Mouse (Mus musculus) lung, embryonic 14.5 days (tissue): ENCODE measurements around the gene Rras. TPM values are rescaled to one million over a fixed set of nuclear protein-coding genes. Genes with fewer than 3 reads are reported as not detected.
A peak's percentile ranks its signal among the peaks of the same experiment; 100 is the strongest.

Experiments
- ATAC-seq: fragments of 200-750 bp; cut with Nextera tagmentation; 2 replicates; pipeline ENCODE4 v1.8.0; 2017; ENCODE audit warnings: mild to moderate bottlenecking, moderate TSS enrichment, moderate library complexity; ENCODE audit not compliant: insufficient read depth
- DNase-seq: peaks from one replicate; pipeline ENCODE4 v3.0.0-alpha.2; 2015
- H3K27ac ChIP-seq: fragments of 300-500 bp; sonication (generic); 2 replicates; pipeline ENCODE4 v1.5.1; 2014; ENCODE audit warnings: low read depth, mild to moderate bottlenecking, moderate library complexity
- H3K27me3 ChIP-seq: fragments of 300-500 bp; sonication (generic); 2 replicates; pipeline ENCODE4 v1.6.1; 2014; ENCODE audit warnings: low read length, control low read depth; ENCODE audit not compliant: insufficient read depth
- H3K36me3 ChIP-seq: fragments of 300-500 bp; sonication (generic); 2 replicates; pipeline ENCODE4 v1.6.1; 2014; ENCODE audit warnings: control low read depth; ENCODE audit not compliant: insufficient read depth
- H3K4me1 ChIP-seq: fragments of 300-500 bp; sonication (generic); 2 replicates; pipeline ENCODE4 v1.6.1; 2014; ENCODE audit warnings: antibody characterized with exemption, control low read depth; ENCODE audit not compliant: insufficient read depth
- H3K4me2 ChIP-seq: fragments of 300-500 bp; sonication (generic); 2 replicates; pipeline ENCODE4 v1.6.1; 2014; ENCODE audit warnings: mild to moderate bottlenecking
- H3K4me3 ChIP-seq: fragments of 300-500 bp; sonication (generic); 2 replicates; pipeline ENCODE4 v1.5.1; 2014; ENCODE audit warnings: low read depth, low read length
- H3K9ac ChIP-seq: fragments of 300-500 bp; sonication (generic); 2 replicates; pipeline ENCODE4 v1.6.1; 2014
- H3K9me3 ChIP-seq: fragments of 300-500 bp; sonication (generic); 2 replicates; pipeline ENCODE4 v1.6.1; 2016; ENCODE audit warnings: low read depth, low read length, control low read depth
- CTCF ChIP-seq: IDR thresholded peaks from 2 replicates; pipeline ENCODE4 v1.5.1; 2016; ENCODE audit warnings: antibody characterized with exemption, low read depth
- WGBS: fragments of 180-500 bp; shearing (Covaris S2); extraction: QIAGEN DNeasy Blood & Tissue Kit; methylation state at CpG from one replicate; pipeline ENCODE4 v1.1.7; 2014; 5-methylcytosine and 5-hydroxymethylcytosine counted together
- polyA plus RNA-seq: library from polyadenylated mRNA; unstranded; fragments of >200 nt; fragmentation: Nextera tagmentation; extraction: Ambion mirVana; gene quantifications from 2 replicates; pipeline ENCODE4 v1.2.1, GENCODE M21; 2014

Gene Rras
- polyA plus RNA-seq, 1 experiment from 2014 or later = 46.2 TPM

DNA sequence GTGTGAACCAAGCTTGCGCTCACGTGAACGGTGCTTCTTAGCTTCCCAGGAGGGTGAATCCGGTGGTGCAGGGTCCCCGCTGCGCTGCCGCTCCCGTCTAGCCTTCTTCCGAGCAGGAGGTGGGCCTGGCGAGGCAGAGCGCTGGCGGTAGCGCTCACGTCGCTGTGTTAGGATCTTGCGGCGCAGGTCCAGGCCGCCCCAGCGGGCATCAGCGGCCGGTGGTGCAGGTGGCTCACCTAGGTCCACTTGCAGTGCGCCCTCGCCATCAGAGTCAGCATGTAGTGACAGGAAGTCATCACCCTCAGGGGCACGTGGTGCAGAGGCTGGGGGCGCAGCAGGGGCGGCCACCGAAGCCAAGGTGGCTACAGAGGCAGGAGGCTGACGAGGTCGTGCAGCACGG lies 9.9 kb upstream of the Rras start:
- ATAC-seq (no peak), DNase-seq (no peak)
- Histone ChIP-seq H3K9me3 (no peaks in the 10 kb centered on the region), H3K36me3 (peaks cover 100% of the 10 kb centered on the region), H3K27me3 (no peaks in the 10 kb centered on the region), H3K4me1 (no peaks in the 10 kb centered on the region), H3K9ac (no peak overlapping the region), H3K4me2 (no peak overlapping the region), H3K4me3 (no peak overlapping the region), H3K27ac (no peak overlapping the region)
- TF ChIP-seq CTCF = no peak
- 91% methylated on average over 30 of the region's 30 CpGs for WGBS

DNA sequence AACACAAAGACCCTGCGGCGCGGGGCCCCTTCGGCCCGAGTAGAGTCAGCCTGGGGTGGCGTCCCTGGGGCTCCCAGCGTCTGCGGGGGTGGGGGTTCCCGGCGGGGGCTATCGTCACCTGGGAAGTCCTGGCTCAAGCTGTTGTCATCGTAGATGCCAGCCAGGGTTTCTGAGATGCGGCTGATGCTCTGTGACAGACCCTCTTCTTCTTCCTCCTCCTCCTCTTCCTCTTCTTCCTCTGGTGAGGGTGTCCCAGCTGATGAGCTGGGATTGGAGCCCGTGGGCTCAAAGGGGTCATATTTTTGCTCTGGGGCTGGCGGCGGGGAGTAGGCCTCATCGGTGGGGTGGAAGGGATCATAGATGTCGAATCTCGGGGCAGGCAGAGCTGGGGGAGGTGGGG lies 9.3 kb upstream of the Rras start:
- no peaks in the 10 kb centered on the region for H3K9me3 ChIP-seq
- WGBS = 90% methylated on average over 19 of the region's 19 CpGs
- DNase-seq = no peak
- H3K36me3 ChIP-seq = peaks cover 100% of the 10 kb centered on the region
- no peak overlapping the region for H3K4me3 ChIP-seq
- no peak overlapping the region for H3K4me2 ChIP-seq
- no peaks in the 10 kb centered on the region for H3K27me3 ChIP-seq
- no peak for TF ChIP-seq CTCF
- H3K9ac ChIP-seq = no peak overlapping the region
- no peaks in the 10 kb centered on the region for H3K4me1 ChIP-seq
- ATAC-seq = no peak
- H3K27ac ChIP-seq = no peak overlapping the region

DNA sequence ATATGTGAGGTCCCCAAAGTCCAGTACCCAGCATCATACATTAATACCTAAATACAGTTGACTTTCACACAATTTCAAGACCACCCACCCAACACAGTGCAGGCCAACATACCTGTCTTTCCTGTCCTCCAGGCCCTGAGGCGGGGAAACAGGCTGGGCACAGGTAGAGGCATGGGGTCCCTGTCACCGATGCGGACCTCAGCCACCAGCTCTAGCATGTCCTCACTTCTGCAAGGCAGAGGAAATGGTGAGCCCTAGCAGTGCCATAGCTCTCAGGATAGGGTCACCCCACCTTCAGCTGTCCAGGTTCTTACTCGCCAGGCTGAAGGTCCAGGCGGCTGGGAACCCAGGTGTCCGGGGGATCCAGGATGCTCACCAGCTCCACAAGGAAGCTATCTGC lies 5.8 kb upstream of the Rras start:
- 94% methylated on average over 6 of the region's 6 CpGs for WGBS
- Histone ChIP-seq H3K36me3 (peaks cover 73% of the 10 kb centered on the region), H3K27me3 (no peaks in the 10 kb centered on the region), H3K9ac (no peak overlapping the region), H3K4me1 (peaks cover 8% of the 10 kb centered on the region), H3K9me3 (no peaks in the 10 kb centered on the region), H3K27ac (no peak overlapping the region), H3K4me3 (no peak overlapping the region), H3K4me2 (no peak overlapping the region)
- no peak for ATAC-seq
- TF ChIP-seq CTCF = no peak
- no peak for DNase-seq

DNA sequence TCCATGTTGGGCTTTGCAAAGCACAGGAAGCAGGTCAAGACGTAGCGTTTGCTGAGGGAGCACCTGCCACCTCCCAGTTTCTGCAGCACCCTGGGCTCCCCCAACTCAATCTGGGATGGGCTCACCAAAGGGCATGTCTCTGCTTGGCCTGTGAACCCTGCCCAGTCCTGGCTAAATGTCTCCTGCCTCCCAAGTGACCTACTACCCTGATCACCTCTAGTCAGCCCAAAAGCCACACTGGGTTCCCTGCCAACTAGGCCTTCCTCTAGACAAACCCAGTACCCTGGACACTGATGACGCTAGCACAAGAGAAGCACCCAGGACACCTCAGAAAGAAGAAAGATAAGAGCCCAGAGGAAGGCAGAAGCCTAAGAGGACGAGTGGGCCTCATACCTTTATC lies 4.9 kb upstream of the Rras start:
- WGBS = 82% methylated on average over 4 of the region's 4 CpGs
- ATAC-seq (no peak), DNase-seq (no peak)
- H3K4me3 ChIP-seq = no peak overlapping the region
- H3K4me1 ChIP-seq = peaks cover 8% of the 10 kb centered on the region
- peaks cover 65% of the 10 kb centered on the region for H3K36me3 ChIP-seq
- no peak for TF ChIP-seq CTCF
- no peak overlapping the region for H3K4me2 ChIP-seq
- H3K27me3 ChIP-seq = no peaks in the 10 kb centered on the region
- no peak overlapping the region for H3K9ac ChIP-seq
- H3K9me3 ChIP-seq = no peaks in the 10 kb centered on the region
- H3K27ac ChIP-seq = no peak overlapping the region

DNA sequence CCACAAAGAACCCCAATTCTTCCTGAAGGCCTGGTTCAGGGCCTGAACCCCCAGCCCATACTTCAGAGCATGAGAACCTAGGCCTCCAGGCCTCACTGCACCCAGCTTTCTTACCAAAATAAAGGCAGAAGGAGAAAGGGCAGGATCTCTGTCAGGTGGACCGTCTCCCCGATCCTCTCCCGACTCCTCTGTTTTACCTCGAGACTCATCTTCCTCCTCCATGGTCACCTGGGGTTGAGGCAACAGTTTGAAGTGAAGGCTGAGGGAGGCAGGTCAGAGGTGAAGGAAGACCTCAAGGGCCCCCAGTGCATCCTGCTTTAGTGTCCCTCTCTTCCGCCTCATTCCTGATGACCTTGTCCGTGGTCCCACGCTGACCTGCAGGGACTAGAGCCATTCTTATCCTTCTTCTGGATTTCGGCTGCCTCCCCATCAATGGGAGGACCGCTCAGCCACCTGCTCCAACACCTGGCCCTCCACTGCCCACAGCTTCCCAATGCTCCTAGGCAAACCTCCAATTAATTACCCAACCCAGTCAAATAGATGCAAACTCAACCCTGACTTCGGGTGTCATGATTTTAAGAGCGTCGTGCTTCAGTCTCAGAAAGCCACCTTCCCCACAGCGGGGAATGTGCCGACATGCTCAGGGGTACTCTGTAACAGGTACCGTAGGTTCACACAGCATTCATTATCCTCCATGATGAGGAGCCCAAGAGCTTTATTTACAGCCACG lies 4.2 kb upstream of the Rras start:
- H3K36me3 ChIP-seq = peaks cover 58% of the 10 kb centered on the region
- no peak for TF ChIP-seq CTCF
- 96% methylated on average over 16 of the region's 16 CpGs for WGBS

DNA sequence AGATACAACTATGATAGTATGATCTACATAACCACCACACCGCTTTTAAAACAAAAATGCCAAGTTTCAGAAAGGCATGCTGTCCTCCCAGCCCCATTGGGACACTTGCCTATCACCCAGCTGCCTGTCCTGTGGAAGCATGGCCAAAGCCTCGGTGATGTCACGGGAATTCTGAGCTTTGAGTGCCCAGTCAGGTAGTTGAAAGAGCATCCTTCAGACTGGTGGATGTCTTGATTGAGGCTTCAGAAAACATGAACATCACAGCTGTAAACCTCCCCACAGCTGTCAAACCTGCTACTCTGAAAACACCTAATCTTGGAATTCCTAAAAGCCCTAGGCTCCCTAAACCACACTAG lies 3.7 kb upstream of the Rras start:
- Histone ChIP-seq H3K4me2 (peak overlapping the region; percentile 68; the same call in 1 of the 2 replicates), H3K4me3 (peak overlapping the region; percentile 96), H3K9me3 (no peaks in the 10 kb centered on the region), H3K9ac (0 out of 2 replicates have a peak overlapping the region, but pooled peaks have one; percentile 92), H3K27me3 (no peaks in the 10 kb centered on the region), H3K4me1 (peaks cover 15% of the 10 kb centered on the region), H3K27ac (no peak overlapping the region), H3K36me3 (peaks cover 53% of the 10 kb centered on the region)
- TF ChIP-seq CTCF = no peak
- 92% methylated on average over 3 of the region's 3 CpGs for WGBS
- DNase-seq = no peak
- no peak for ATAC-seq

More for the DNA sequence above, 4.2 kb upstream of the Rras start:
- H3K4me1 ChIP-seq = peaks cover 10% of the 10 kb centered on the region
- no peak overlapping the region for H3K27ac ChIP-seq
- DNase-seq = no peak
- no peak for ATAC-seq
- no peaks in the 10 kb centered on the region for H3K9me3 ChIP-seq
- no peaks in the 10 kb centered on the region for H3K27me3 ChIP-seq
- no peak overlapping the region for H3K4me3 ChIP-seq
- H3K9ac ChIP-seq = no peak overlapping the region
- no peak overlapping the region for H3K4me2 ChIP-seq

DNA sequence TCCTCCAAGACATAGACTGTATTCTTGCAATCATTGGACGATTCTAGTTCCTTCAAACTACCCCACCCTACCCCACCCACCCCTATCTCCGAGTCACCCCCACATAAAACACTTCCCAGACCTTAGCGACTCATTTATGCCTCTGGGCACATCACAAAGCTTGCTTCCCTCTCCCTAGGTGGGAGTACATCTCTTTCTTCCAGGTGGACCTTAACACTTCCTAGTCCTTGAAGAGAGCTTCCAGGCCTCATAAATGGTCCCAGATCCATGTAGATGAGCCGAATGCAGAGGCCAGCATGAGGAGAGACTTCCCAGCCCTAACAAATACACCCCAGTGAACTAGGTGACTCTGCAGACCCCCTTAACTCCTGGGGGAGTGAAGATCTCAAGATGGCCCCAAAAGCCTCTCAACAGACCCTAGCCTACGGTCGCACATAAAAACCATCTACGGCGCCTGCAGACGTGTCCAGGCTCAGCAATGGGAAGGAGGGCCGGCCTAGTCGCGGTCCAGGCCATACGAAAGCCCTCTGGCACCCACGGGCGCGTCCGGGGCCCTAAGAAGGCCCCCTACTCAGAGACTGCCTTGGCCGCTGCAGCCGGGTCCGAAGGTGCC lies 2.3 kb upstream of the Rras start:
- ATAC-seq (no peak; the same call in 1 of the 2 replicates), DNase-seq (no peak)
- WGBS = under 1% methylated on average over 20 of the region's 20 CpGs
- peaks cover 39% of the 10 kb centered on the region for H3K36me3 ChIP-seq
- H3K27ac ChIP-seq = peak overlapping the region; percentile 98
- H3K4me1 ChIP-seq = peaks cover 15% of the 10 kb centered on the region
- H3K4me2 ChIP-seq = peak overlapping the region; percentile 68
- H3K9me3 ChIP-seq = no peaks in the 10 kb centered on the region
- H3K9ac ChIP-seq = peak overlapping the region; percentile 92
- no peaks in the 10 kb centered on the region for H3K27me3 ChIP-seq
- TF ChIP-seq CTCF = no peak
- H3K4me3 ChIP-seq = peak overlapping the region; percentile 96
